Mouse (Mus musculus) midbrain, embryonic 15.5 days (tissue): ENCODE measurements around the gene Ccdc157. TPM values are rescaled to one million over a fixed set of nuclear protein-coding genes. Genes with fewer than 3 reads are reported as not detected.

Source experiments
- ATAC-seq: fragments of 200-750 bp; cut with Nextera tagmentation; replicated peaks from 2 replicates; pipeline ENCODE4 v1.8.0; 2017; ENCODE audit warnings: moderate TSS enrichment
- H3K27ac ChIP-seq: fragments of 300-500 bp; sonication (generic); 2 replicates; pipeline ENCODE4 v1.5.1; 2015; ENCODE audit warnings: mild to moderate bottlenecking, inconsistent platforms
- H3K27me3 ChIP-seq: fragments of 300-500 bp; sonication (generic); replicated peaks from 2 replicates; pipeline ENCODE4 v1.6.1; 2015; ENCODE audit warnings: inconsistent platforms
- H3K36me3 ChIP-seq: fragments of 300-500 bp; sonication (generic); replicated peaks from 2 replicates; pipeline ENCODE4 v1.6.1; 2015; ENCODE audit warnings: inconsistent platforms
- H3K4me1 ChIP-seq: fragments of 300-500 bp; sonication (generic); 2 replicates; pipeline ENCODE4 v1.6.1; 2015; ENCODE audit warnings: inconsistent platforms
- H3K4me2 ChIP-seq: fragments of 300-500 bp; sonication (generic); 2 replicates; pipeline ENCODE4 v1.6.1; 2015; ENCODE audit warnings: inconsistent platforms, mild to moderate bottlenecking, moderate library complexity
- H3K4me3 ChIP-seq: fragments of 300-500 bp; sonication (generic); 2 replicates; pipeline ENCODE4 v1.5.1; 2015; ENCODE audit warnings: mild to moderate bottlenecking, inconsistent platforms
- H3K9ac ChIP-seq: fragments of 300-500 bp; sonication (generic); 2 replicates; pipeline ENCODE4 v1.6.1; 2015; ENCODE audit warnings: mild to moderate bottlenecking, inconsistent platforms
- H3K9me3 ChIP-seq: fragments of 300-500 bp; sonication (generic); 2 replicates; pipeline ENCODE4 v1.6.1; 2016; ENCODE audit warnings: inconsistent platforms
- WGBS: fragments of 180-500 bp; shearing (Covaris S2); methylation state at CpG from one replicate; pipeline ENCODE4 v1.1.7; 2015; ENCODE audit warnings: mixed read lengths; 5-methylcytosine and 5-hydroxymethylcytosine counted together
- polyA plus RNA-seq: library from polyadenylated mRNA; unstranded; fragments of >200 nt; fragmentation: Nextera tagmentation; extraction: Ambion mirVana; gene quantifications from 2 replicates; pipeline ENCODE4 v1.2.1, GENCODE M21; 2015

The Ccdc157 gene
- polyA plus RNA-seq, 1 experiment from 2014 or later = 9.0 TPM

DNA sequence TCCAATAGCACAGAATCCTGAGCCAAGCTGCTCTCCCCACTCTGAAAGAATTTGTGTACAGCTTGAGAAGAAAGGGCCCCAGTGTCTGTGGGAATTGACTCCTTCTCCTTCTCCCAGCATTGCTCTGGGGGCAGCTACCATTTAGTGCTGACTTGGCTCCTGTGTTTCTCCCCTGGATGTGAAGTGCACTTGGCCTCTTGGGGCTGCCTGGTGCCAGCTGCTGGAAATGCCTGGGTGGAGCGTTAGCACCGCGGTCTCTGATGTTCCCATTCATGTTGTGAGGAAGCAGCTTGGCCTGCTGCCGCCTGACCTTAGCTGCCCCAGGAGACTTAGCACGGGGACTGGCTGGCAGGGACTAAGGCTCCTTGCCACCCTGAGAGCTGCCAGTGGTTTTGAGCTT is 14.5 kb upstream of the Ccdc157 start:
- Histone ChIP-seq H3K36me3 (peaks cover 96% of the 10 kb centered on the region), H3K4me3 (no peak overlapping the region), H3K27me3 (no peaks in the 10 kb centered on the region), H3K4me1 (no peaks in the 10 kb centered on the region), H3K9me3 (no peaks in the 10 kb centered on the region), H3K4me2 (no peak overlapping the region), H3K27ac (no peak overlapping the region), H3K9ac (no peak overlapping the region)
- WGBS = 78% methylated on average over 5 of the region's 5 CpGs
- 0 out of 2 replicates have a peak, but pooled peaks have one; percentile 37 for ATAC-seq

DNA sequence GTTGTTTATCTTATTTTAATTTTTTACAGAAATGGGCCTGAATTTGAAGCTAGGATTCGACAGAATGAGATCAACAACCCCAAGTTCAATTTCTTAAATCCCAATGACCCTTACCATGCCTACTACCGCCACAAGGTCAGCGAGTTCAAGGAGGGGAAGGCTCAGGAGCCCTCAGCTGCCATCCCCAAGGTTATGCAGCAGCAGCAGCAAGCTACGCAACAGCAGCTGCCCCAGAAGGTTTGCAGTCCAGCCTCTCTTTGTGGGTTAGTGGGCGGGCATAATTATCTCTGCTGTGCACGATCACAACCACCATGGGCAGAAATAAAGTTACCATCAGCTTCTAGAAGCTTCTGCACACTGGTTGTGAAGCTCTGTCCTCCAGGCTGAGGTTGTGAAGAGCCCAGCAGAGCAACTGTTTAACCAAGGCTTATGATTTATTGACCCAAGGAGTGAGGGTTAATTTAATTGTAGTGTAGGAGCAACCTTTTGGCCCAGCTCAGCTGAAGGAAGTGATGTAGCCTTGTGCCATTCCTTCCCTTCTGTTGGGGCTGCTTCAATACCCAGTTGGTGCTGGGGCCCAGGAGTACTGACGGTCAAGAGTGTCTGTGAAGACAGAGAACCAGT is 6.5 kb upstream of the Ccdc157 start:
- H3K4me3 ChIP-seq = no peak overlapping the region
- H3K36me3 ChIP-seq = peaks cover 66% of the 10 kb centered on the region
- peaks cover 31% of the 10 kb centered on the region for H3K4me1 ChIP-seq
- H3K27ac ChIP-seq = no peak overlapping the region
- H3K27me3 ChIP-seq = no peaks in the 10 kb centered on the region
- ATAC-seq = no peak
- H3K4me2 ChIP-seq = no peak overlapping the region
- no peaks in the 10 kb centered on the region for H3K9me3 ChIP-seq
- H3K9ac ChIP-seq = no peak overlapping the region
- 92% methylated on average over 7 of the region's 7 CpGs for WGBS

DNA sequence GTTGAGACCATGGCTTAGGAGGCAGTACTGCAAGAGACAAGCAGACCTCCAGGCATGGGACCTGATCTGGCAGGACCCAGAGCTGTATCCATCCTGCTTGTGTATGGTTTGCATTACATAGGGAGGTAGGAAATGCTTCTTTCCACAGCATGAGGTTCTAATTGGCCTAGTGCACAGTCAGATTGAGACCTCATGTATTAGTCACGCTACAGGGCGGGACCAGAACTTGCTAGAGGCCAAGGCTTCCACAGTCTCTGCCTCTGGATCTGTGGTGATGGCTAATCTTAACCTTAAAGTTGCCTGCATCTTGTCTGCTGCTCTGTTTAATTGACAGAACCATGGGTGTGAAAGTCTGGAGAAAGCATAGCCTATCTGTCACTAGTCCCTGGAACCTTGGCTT is 4.6 kb upstream of the Ccdc157 start:
- ATAC-seq = no peak
- H3K4me2 ChIP-seq = no peak overlapping the region
- WGBS = 94% methylated on average over 2 of the region's 2 CpGs
- no peaks in the 10 kb centered on the region for H3K27me3 ChIP-seq
- peaks cover 48% of the 10 kb centered on the region for H3K36me3 ChIP-seq
- H3K4me1 ChIP-seq = peaks cover 43% of the 10 kb centered on the region
- no peak overlapping the region for H3K4me3 ChIP-seq
- no peak overlapping the region for H3K27ac ChIP-seq
- H3K9me3 ChIP-seq = no peaks in the 10 kb centered on the region
- H3K9ac ChIP-seq = no peak overlapping the region

DNA sequence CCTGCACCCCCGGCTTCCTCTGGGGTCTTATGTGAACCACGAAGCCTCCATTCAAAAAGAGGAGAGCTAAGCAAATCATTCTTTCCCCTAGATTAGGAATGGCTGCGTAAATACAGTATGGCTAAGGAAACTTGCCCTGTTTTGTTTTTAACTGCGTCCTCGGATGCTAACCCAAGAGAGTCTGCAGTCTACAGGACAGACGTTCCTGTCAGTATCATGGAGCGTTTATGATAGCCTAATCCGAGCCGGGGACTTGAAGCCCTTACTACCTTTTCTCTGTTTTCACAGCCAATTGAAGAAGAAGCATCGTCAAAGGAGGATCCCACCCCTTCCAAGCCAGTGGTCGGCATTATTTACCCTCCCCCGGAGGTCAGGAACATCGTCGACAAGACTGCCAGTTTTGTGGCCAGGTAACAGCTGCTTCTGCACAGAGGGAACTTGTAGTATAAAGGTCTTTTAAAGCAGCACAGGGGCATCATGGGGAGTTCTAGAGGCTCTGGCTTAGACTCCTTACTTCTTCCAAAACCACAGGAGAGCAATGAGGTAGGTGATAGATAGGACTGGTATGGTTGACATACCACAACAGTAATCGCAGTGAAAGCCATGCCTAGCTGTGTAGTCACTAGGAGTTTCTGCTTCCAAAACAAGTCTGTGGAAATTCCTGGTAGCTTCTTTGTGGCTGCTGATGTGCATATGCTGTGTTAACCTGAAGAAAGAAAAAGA is 826 bp upstream of the Ccdc157 start:
- Histone ChIP-seq H3K27me3 (no peaks in the 10 kb centered on the region), H3K9ac (peak overlapping the region; percentile 89), H3K4me3 (peak overlapping the region; percentile 88), H3K9me3 (no peaks in the 10 kb centered on the region), H3K4me1 (peaks cover 49% of the 10 kb centered on the region), H3K36me3 (peaks cover 16% of the 10 kb centered on the region), H3K4me2 (peak overlapping the region; percentile 81), H3K27ac (peak overlapping the region; percentile 94)
- 0 out of 2 replicates have a peak, but pooled peaks have one; percentile 9 for ATAC-seq
- 8% methylated on average over 15 of the region's 15 CpGs for WGBS

DNA sequence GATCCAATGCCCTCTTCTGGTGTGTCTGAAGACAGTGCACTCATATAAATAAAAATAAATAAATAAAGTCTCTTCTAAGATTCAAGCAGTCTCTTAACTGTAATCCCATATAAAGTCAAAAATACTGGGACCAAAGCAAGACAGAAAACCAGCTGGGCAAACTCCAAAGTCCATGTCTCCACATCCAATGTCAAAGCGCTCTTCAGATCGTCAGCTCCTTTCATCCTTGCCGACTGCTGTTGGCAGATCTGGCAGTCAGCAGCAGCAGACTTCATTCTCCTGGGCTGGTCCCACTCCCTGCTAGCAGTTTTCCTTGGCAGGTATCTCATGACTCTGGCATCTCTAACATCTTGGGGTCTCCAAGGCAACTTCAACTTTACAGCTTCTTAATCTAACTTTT is 1.4 kb downstream of the Ccdc157 start:
- peaks cover 37% of the 10 kb centered on the region for H3K4me1 ChIP-seq
- no peaks in the 10 kb centered on the region for H3K9me3 ChIP-seq
- H3K27me3 ChIP-seq = no peaks in the 10 kb centered on the region
- H3K4me2 ChIP-seq = no peak overlapping the region
- peaks cover 9% of the 10 kb centered on the region; the same call in 1 of the 2 replicates for H3K36me3 ChIP-seq
- no peak overlapping the region for H3K9ac ChIP-seq
- no peak overlapping the region for H3K27ac ChIP-seq
- no peak overlapping the region for H3K4me3 ChIP-seq
- ATAC-seq = no peak
- WGBS = 91% methylated on average over 3 of the region's 3 CpGs

- H3K9me3 ChIP-seq = no peaks in the 10 kb centered on the region
- no peaks in the 10 kb centered on the region for H3K27me3 ChIP-seq
- ATAC-seq = no peak
- WGBS = 91% methylated on average over 5 of the region's 5 CpGs
- no peak overlapping the region for H3K4me2 ChIP-seq
- no peak overlapping the region for H3K9ac ChIP-seq
- H3K36me3 ChIP-seq = no peaks in the 10 kb centered on the region
- H3K4me3 ChIP-seq = no peak overlapping the region
- H3K4me1 ChIP-seq = peaks cover 9% of the 10 kb centered on the region
- no peak overlapping the region for H3K27ac ChIP-seq
Measured at GRCm38 (mm10) chr11:4155641-4156040, 4.5 kb downstream of the Ccdc157 start.

- Histone ChIP-seq H3K36me3 (no peaks in the 10 kb centered on the region), H3K9me3 (no peaks in the 10 kb centered on the region), H3K27ac (no peak overlapping the region), H3K4me1 (no peaks in the 10 kb centered on the region), H3K4me3 (no peak overlapping the region), H3K9ac (no peak overlapping the region), H3K4me2 (no peak overlapping the region), H3K27me3 (no peaks in the 10 kb centered on the region)
- ATAC-seq = no peak
- WGBS = 94% methylated on average over 7 of the region's 7 CpGs
Measured at GRCm38 (mm10) chr11:4153694-4154093, 6.4 kb downstream of the Ccdc157 start.

DNA sequence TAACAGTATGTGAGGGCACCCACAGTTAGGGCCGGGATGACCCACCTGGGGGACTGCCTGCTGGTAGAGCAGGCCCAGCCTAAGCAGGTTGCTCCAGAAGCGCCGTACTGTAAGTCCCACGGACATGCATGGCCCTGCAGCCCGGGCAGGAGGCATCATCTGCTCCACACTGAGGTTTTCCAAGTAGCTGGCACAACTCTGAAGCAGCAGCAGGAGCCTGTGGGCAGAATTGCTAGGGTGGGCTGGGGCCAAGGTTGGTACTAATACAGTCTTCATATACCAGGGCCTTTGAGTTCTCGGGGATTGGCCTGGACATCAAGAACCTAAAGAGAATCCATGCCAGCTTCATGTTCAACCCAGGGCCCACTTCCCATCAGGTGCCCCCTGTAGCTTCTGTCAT is 10.2 kb downstream of the Ccdc157 start:
- no peaks in the 10 kb centered on the region for H3K27me3 ChIP-seq
- no peaks in the 10 kb centered on the region for H3K9me3 ChIP-seq
- 93% methylated on average over 6 of the region's 6 CpGs for whole genome bisulfite sequencing
- H3K27ac ChIP-seq = no peak overlapping the region
- no peaks in the 10 kb centered on the region for H3K4me1 ChIP-seq
- no peak overlapping the region for H3K4me3 ChIP-seq
- no peak overlapping the region for H3K4me2 ChIP-seq
- ATAC-seq = no peak
- H3K9ac ChIP-seq = no peak overlapping the region
- H3K36me3 ChIP-seq = no peaks in the 10 kb centered on the region

DNA sequence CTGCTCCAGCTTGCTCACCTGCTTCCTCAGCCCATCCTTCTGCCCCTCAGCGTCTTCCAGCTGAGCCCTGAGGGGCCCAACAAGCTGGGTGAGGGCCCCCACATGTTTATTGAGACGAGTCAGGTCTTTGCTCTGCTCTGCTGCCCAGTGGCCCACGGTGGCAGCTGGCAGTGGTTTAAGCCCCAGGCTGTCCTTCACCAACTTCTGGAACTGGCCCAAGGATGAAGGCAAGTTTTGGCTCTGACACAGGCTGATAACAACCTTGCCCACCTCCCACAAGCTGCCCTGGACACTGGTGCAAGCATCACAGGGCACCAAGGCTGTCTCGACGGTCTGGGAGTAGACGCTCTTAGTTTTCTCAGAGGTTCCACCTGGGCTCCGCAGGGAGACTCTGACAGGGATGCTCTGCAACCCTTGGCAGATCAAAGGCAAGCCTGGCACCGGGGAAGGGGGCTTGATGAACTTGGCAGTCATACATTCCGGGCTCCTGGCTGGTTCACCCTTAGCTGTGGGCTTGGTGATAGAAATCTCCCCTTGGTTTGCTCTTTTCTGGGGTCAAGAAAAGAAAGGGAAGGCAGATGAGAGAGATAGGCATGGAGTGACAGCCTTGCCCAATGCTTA is 11.4 kb downstream of the Ccdc157 start:
- Histone ChIP-seq H3K27ac (no peak overlapping the region), H3K27me3 (no peaks in the 10 kb centered on the region), H3K4me1 (no peaks in the 10 kb centered on the region), H3K9ac (no peak overlapping the region), H3K4me2 (no peak overlapping the region), H3K36me3 (0 out of 2 replicates have a peak, but pooled peaks cover 3% of the 10 kb centered on the region), H3K9me3 (no peaks in the 10 kb centered on the region), H3K4me3 (no peak overlapping the region)
- WGBS = 83% methylated on average over 9 of the region's 9 CpGs
- no peak for ATAC-seq

DNA sequence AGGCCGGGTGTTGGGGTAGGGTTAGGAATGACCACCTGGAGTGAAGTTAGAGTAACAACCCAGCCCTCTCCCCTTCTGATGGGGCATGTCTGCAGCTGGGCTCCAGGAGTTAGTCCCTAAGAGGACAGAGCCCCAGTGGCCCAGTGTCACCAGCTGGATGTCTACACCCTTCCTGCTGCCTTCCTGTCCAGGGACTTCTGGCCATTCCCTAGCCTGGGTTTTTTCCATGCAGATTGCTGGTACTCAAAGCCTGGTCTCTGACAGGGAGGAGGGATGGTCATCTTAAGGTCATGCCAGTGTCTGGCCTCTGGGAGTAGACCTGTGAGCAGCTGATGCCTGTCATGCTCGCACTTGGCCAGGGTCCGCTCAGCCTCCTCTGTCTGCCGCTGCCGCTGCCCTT is 12.0 kb downstream of the Ccdc157 start:
- Histone ChIP-seq H3K9me3 (no peaks in the 10 kb centered on the region), H3K27me3 (no peaks in the 10 kb centered on the region), H3K4me1 (no peaks in the 10 kb centered on the region), H3K36me3 (peaks cover 9% of the 10 kb centered on the region; the same call in 1 of the 2 replicates), H3K4me3 (no peak overlapping the region), H3K4me2 (no peak overlapping the region), H3K9ac (no peak overlapping the region), H3K27ac (no peak overlapping the region)
- ATAC-seq = no peak
- 88% methylated on average over 5 of the region's 5 CpGs for WGBS

- Histone ChIP-seq H3K4me2 (no peak overlapping the region), H3K27me3 (no peaks in the 10 kb centered on the region), H3K4me1 (no peaks in the 10 kb centered on the region), H3K9ac (no peak overlapping the region), H3K4me3 (no peak overlapping the region), H3K27ac (no peak overlapping the region), H3K36me3 (peaks cover 17% of the 10 kb centered on the region), H3K9me3 (no peaks in the 10 kb centered on the region)
- no peak for ATAC-seq
- WGBS = 86% methylated on average over 10 of the region's 10 CpGs
Measured at GRCm38 (mm10) chr11:4147098-4147497, 13.0 kb downstream of the Ccdc157 start.

- Histone ChIP-seq H3K4me3 (no peak overlapping the region), H3K27me3 (no peaks in the 10 kb centered on the region), H3K9ac (no peak overlapping the region), H3K27ac (no peak overlapping the region), H3K9me3 (no peaks in the 10 kb centered on the region), H3K4me2 (no peak overlapping the region), H3K36me3 (peaks cover 22% of the 10 kb centered on the region), H3K4me1 (no peaks in the 10 kb centered on the region)
- no peak for ATAC-seq
- 68% methylated on average over 6 of the region's 6 CpGs for WGBS
Measured at GRCm38 (mm10) chr11:4146381-4146780, 13.7 kb downstream of the Ccdc157 start.
